Mouse (Mus musculus) large intestine, adult 2 months (tissue): Measurements from ENCODE around the gene Nup43. TPM values are rescaled to one million over a fixed set of nuclear protein-coding genes. Genes with fewer than 3 reads are reported as not detected.

Experiments
- DNase-seq: peaks from one replicate; pipeline ENCODE4 v3.0.0-alpha.2; 2012; ENCODE audit warnings: low read depth, low spot score
- WGBS: fragments of 180-500 bp; shearing (Covaris S2); methylation state at CpG from one replicate; pipeline ENCODE4 v1.1.7; 2018; 5-methylcytosine and 5-hydroxymethylcytosine counted together
- polyA plus RNA-seq: library from polyadenylated mRNA; depleted of rRNA; stranded (reverse); fragments of >200 nt; gene quantifications from 2 replicates; pipeline ENCODE4 v1.2.3, GENCODE M21; 2012; rRNA removed

Nup43 gene
- polyA plus RNA-seq, 1 experiment = 13.5 TPM

DNA sequence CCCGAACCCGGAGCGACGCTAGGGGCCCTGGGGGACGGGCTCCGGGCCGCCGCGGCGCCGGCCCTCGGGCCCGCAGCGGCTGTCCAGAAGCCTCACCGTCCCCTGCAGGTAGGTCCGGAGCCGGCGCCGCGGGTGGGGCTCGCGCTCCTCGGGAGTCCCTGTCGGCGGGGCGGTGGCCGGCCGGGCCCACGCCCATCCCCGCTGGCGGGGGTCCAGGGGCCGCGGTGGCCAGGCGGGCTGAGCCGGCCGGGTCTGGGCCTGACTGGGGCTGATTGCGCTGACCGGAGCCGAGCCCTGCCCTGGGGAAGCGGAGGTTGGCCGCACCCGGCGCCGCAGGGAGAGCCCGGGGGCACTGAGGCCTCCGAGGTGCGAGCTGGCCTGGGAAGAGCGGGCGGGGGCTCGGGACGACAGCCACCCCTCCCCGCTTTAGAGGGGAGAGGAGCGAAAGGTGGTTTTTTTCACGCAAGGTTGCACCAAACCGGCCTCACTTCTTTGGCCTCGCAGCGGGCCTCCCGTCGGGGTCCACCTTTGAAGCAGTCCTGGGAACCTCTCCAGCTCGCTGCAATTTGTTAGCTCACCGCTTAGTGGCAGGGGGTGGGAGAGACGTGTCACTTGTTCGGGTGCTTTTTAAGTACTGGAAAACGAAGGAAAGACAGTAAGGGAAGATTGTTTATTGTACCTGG lies 14.2 kb downstream of the Nup43 start:
- no peak for DNase-seq
- under 1% methylated on average over 64 of the region's 64 CpGs for WGBS

DNA sequence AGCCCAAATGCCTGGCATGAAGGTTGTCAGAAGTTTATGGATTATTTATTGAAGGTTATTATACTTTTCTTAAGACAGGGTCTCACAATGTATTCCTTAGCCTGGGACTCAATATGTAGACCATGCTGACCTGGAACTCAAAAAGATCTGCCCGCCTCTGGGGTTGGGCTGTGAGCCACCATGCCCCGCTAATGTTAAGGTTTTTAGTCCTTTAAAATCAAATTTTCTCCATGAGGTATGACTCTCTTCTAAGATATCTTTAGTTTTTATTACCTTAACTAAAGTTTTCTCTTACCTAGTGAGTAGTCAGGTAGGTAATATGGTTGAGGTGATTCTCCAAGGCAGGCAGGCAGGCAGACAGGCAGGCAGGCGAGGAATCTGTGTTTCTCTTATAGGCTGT lies 14.9 kb downstream of the Nup43 start:
- DNase-seq = no peak
- 22% methylated on average over 3 of the region's 3 CpGs for WGBS

GRCm38 (mm10) chr10:7686902-7687301 lies 19.6 kb downstream of the Nup43 start:
- DNase-seq = no peak
- WGBS = 52% methylated on average over 6 of the region's 6 CpGs

DNA sequence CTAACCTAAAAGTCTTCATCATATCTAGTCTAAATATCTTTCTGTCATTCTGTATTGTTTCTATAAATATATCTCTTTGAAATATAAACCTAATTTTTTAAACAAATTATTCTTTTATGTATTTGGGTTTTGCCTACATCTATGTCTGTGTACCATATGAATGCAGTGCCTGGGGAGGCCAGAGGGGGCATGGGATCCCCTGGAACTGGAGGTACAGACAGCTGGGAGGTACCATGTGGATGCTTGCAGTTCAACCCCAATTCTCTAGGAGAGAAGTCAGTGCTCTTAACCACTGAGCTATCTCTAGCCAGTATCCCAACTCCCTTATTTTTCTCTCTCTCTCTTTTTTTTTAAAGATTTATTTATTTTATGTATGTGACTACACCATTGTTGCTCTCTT lies 28.0 kb downstream of the Nup43 start:
- DNase-seq = no peak

GRCm38 (mm10) chr10:7700120-7700519 lies 32.8 kb downstream of the Nup43 start:
- 68% methylated on average over 3 of the region's 3 CpGs for WGBS
- no peak for DNase-seq

DNA sequence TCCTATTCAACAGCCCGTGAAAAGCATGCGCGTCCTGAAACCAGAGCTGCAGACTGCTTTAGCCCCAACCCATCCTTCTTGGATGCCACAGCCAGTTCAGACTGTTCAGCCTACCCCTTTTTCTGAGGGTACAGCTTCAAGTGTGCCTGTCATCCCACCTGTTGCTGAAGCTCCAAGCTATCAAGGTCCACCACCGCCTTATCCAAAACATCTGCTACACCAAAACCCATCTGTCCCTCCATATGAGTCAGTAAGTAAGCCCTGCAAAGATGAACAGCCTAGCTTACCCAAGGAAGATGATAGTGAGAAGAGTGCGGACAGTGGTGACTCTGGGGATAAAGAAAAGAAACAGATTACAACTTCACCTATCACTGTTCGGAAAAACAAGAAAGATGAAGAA lies 35.3 kb downstream of the Nup43 start:
- no peak for DNase-seq
- WGBS = 96% methylated on average over 6 of the region's 6 CpGs

DNA sequence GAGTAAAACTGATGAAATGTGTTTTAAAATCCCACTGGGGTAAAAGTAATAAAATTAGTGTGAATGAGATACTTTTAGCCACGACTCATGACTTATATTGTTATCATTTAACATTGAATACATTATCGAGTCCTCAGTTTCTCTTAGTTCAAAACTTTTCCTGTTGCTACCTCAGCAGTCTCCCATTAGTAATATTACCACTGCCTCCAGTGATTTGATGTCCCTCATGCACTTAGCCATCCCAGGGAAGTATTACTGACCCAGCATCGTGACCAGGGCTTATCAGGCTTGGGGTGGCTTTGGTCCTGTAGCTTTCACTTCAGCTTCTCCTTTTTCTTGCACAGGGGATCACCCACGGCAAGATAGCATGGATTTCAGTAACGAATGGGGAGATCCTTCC lies 42.8 kb downstream of the Nup43 start:
- DNase-seq = no peak
- WGBS = 88% methylated on average over 5 of the region's 5 CpGs

DNA sequence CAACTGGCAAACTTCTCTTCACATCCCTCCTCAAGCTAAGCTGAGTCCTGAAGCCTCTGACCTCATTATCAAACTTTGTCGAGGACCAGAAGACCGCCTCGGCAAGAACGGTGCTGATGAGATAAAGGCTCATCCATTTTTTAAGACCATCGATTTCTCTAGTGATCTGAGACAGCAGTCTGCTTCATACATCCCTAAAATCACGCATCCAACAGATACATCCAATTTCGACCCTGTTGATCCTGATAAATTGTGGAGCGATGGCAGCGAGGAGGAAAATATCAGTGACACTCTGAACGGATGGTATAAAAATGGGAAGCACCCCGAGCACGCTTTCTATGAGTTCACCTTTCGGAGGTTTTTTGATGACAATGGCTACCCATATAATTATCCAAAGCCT lies 45.2 kb downstream of the Nup43 start:
- 92% methylated on average over 13 of the region's 13 CpGs for WGBS

DNA sequence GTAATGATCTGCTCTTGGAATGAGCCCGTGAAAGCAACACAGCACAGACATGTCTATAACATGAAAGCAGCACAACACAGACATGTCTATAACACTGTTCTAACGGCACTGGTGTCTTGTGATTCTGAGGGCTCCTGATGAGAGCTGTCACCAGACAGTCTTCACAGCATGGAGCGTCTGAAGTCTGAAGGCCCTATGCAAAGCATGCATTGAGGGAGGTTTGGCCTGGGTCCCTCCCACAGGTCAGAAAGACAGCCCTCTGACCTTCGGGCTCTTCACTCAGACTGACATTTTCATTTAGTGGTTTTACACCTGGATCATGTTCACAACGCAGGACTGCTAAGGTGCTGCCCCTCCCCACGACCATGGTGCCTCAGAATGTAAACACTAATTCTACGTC lies 47.8 kb downstream of the Nup43 start:
- DNase-seq = no peak
- WGBS = 61% methylated on average over 7 of the region's 7 CpGs

More for the DNA sequence above, 45.2 kb downstream of the Nup43 start:
- no peak for DNase-seq

DNA sequence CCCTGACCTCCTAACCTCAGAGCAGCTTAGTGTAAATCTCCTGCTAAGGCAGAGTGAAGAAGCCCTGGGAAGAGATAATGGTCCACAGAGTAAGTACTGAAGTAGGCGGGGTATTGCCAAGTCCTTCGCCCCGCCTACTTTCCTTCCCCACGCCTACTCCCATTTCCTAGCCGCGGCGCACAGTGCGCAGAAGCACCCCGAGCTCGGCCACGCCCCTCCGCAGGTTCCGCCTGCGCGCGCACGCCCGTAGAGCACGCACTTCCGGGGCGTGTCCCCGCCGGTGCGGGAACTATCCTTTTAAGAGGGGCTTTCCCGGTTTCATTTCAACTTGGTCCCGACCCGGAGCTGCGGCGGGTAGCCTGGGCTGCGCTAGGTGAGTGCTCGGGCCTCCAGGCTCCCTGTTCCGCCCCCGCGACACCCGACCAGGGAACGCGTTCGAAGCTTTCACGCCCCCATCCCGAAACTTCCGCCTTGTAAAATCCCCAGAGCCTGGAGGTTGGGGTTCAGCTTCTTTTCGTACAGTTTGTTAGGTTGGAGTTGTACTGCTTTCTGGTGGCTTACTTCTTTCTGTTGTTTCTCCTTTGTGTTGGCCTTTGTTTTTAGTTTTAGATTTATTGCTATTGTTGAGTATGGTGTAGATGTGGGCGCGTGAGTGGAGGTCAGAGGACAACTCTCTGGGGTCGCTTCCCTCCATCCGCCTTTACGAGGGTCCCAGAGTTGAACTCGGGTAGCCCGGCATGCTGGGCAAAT lies 58.6 kb downstream of the Nup43 start, which contains the start of gene Katna1:
Gene Katna1, plus strand, starts transcription at position 250 of the 750 bp plus-strand sequence.
- under 1% methylated on average over 49 of the region's 49 CpGs for WGBS
- peak; percentile 68 for DNase-seq

GRCm38 (mm10) chr10:7726501-7726812 lies 59.2 kb downstream of the Nup43 start:
- DNase-seq = no peak
- 0% methylated on average over 8 of the region's 8 CpGs for WGBS

GRCm38 (mm10) chr10:7727011-7727410 lies 59.7 kb downstream of the Nup43 start:
- WGBS = 10% methylated on average over 3 of the region's 3 CpGs
- DNase-seq = no peak

Other genes with a start within 250 kb of the Nup43 start
- gene Ulbp1, start 193.9 kb upstream of the Nup43 start, polyA plus RNA-seq = 0.69 and 0.93 TPM in 2 replicates
- 1.7 and 2.4 TPM in 2 replicates for gene Lrp11, start 77.7 kb upstream of the Nup43 start, polyA plus RNA-seq
- gene Pcmt1, start 13.6 kb downstream of the Nup43 start, polyA plus RNA-seq = 17.4 and 19.6 TPM in 2 replicates
- 10.3 and 15.1 TPM in 2 replicates for gene Lats1, start 13.7 kb downstream of the Nup43 start, polyA plus RNA-seq
- gene Katna1, start 58.5 kb downstream of the Nup43 start, polyA plus RNA-seq = 5.1 and 6.4 TPM in 2 replicates
- gene Ginm1, start 125.3 kb downstream of the Nup43 start, polyA plus RNA-seq = 18.5 and 20.8 TPM in 2 replicates
- gene Ppil4, start 125.4 kb downstream of the Nup43 start, polyA plus RNA-seq = 4.3 and 5.1 TPM in 2 replicates
- gene Zc3h12d, start 165.0 kb downstream of the Nup43 start, polyA plus RNA-seq = 6.5 and 10.3 TPM in 2 replicates